Mouse (Mus musculus) central nervous system, embryonic 11.5 days (tissue): Measurements from ENCODE around the gene Olfr209. TPM values are rescaled to one million over a fixed set of nuclear protein-coding genes. Genes with fewer than 3 reads are reported as not detected.

Experiments
- polyA plus RNA-seq: library from polyadenylated mRNA; depleted of rRNA; stranded (reverse); fragments of >200 nt; gene quantifications from 2 replicates; pipeline ENCODE4 v1.2.3, GENCODE M21; 2012; rRNA removed

Olfr209 gene
- not detected in 2 replicates for polyA plus RNA-seq

GRCm38 (mm10) chr16:59363893-59364292, at the start of gene Olfr209:
TSS of gene Olfr209 (minus strand) at chr16:59363993.

GRCm38 (mm10) chr16:59407032-59407431, 43.2 kb upstream of the Olfr209 start, which contains the start of gene Gabrr3:
TSS of gene Gabrr3 (plus strand) at chr16:59407332.

GRCm38 (mm10) chr16:59349146-59349545, 14.6 kb downstream of the Olfr209 start, which contains the start of gene Olfr206:
TSS of gene Olfr206 (minus strand) at chr16:59349246.

GRCm38 (mm10) chr16:59331038-59331437, 32.8 kb downstream of the Olfr209 start, which contains the start of gene Olfr205:
TSS of gene Olfr205 (minus strand) at chr16:59331138.

GRCm38 (mm10) chr16:59318148-59318547, 45.6 kb downstream of the Olfr209 start, which contains the start of gene Olfr204:
TSS of gene Olfr204 (minus strand) at chr16:59318248.

Other genes starting within 250 kb of the Olfr209 start
- gene Olfr194, start 242.9 kb downstream of the Olfr209 start, polyA plus RNA-seq = not detected in 2 replicates
- gene Olfr195, start 216.9 kb downstream of the Olfr209 start, polyA plus RNA-seq = not detected in 2 replicates
- gene Olfr196, start 193.5 kb downstream of the Olfr209 start, polyA plus RNA-seq = not detected in 2 replicates
- gene Olfr198, start 160.5 kb downstream of the Olfr209 start, polyA plus RNA-seq = not detected in 2 replicates
- gene Olfr199, start 144.2 kb downstream of the Olfr209 start, polyA plus RNA-seq = not detected in 2 replicates
- not detected in 2 replicates for gene Olfr201, start 91.4 kb downstream of the Olfr209 start, polyA plus RNA-seq
- gene Olfr202, start 77.2 kb downstream of the Olfr209 start, polyA plus RNA-seq = not detected in 2 replicates
- not detected in 2 replicates for gene Olfr203, start 65.1 kb downstream of the Olfr209 start, polyA plus RNA-seq
- 0.01 TPM in 1 of 2 replicates, not detected in the other for gene Olfr204, start 45.7 kb downstream of the Olfr209 start, polyA plus RNA-seq
- not detected in 2 replicates for gene Olfr205, start 32.9 kb downstream of the Olfr209 start, polyA plus RNA-seq
- not detected in 2 replicates for gene Olfr206, start 14.7 kb downstream of the Olfr209 start, polyA plus RNA-seq
- gene Gabrr3, start 43.3 kb upstream of the Olfr209 start, polyA plus RNA-seq = 0.04 TPM in 2 replicates
- 13.4 and 15.4 TPM in 2 replicates for gene Riox2, start 107.8 kb upstream of the Olfr209 start, polyA plus RNA-seq
- gene Crybg3, start 237.0 kb upstream of the Olfr209 start, polyA plus RNA-seq = 9.0 and 9.8 TPM in 2 replicates